Mouse (Mus musculus) heart, embryonic 16.5 days (tissue): ENCODE measurements at regions not wholly inside any gene's neighbourhood (a gene's known extent, or its start where the extent isn't known, plus 50 kb on each side); places are given as distances from the start of the nearest gene placed in this dataset.

Experiments used
- ATAC-seq: fragments of 200-750 bp; cut with Nextera tagmentation; replicated peaks from 2 replicates; pipeline ENCODE4 v1.8.0; 2017; ENCODE audit warnings: moderate number of reproducible peaks; ENCODE audit not compliant: insufficient read depth, low FRiP score; ENCODE audit errors: extremely low read depth
- H3K27ac ChIP-seq: fragments of 300-500 bp; sonication (generic); 2 replicates; pipeline ENCODE4 v1.5.1; 2014; ENCODE audit warnings: mild to moderate bottlenecking, low read length, control low read depth, moderate library complexity
- H3K27me3 ChIP-seq: fragments of 300-500 bp; sonication (generic); 2 replicates; pipeline ENCODE4 v1.6.1; 2014; ENCODE audit warnings: low read length, mixed read lengths; ENCODE audit not compliant: control insufficient read depth, insufficient read depth
- H3K36me3 ChIP-seq: fragments of 300-500 bp; sonication (generic); 2 replicates; pipeline ENCODE4 v1.6.1; 2014; ENCODE audit not compliant: control insufficient read depth, insufficient read depth
- H3K4me1 ChIP-seq: fragments of 300-500 bp; sonication (generic); 2 replicates; pipeline ENCODE4 v1.6.1; 2014; ENCODE audit warnings: low read length, mixed read lengths; ENCODE audit not compliant: control insufficient read depth, insufficient read depth
- H3K4me2 ChIP-seq: fragments of 300-500 bp; sonication (generic); 2 replicates; pipeline ENCODE4 v1.6.1; 2014; ENCODE audit warnings: low read depth, mild to moderate bottlenecking, control low read depth, low read length
- H3K4me3 ChIP-seq: fragments of 300-500 bp; sonication (generic); 2 replicates; pipeline ENCODE4 v1.5.1; 2014; ENCODE audit warnings: mild to moderate bottlenecking, control low read depth, low read length
- H3K9ac ChIP-seq: fragments of 300-500 bp; sonication (generic); 2 replicates; pipeline ENCODE4 v1.6.1; 2014; ENCODE audit warnings: low read length, control low read depth
- H3K9me3 ChIP-seq: fragments of 300-500 bp; sonication (generic); replicated peaks from 2 replicates; pipeline ENCODE4 v1.6.1; 2016; ENCODE audit warnings: low read length; ENCODE audit not compliant: control insufficient read depth
- WGBS: fragments of 180-500 bp; shearing (Covaris S2); extraction: QIAGEN DNeasy Blood & Tissue Kit; methylation state at CpG from one replicate; pipeline ENCODE4 v1.1.7; 2014; 5-methylcytosine and 5-hydroxymethylcytosine counted together

GRCm38 (mm10) chr13:110960212-110960611 lies 294.6 kb upstream of the Actbl2 start:
- no peaks in the 10 kb centered on the region for H3K36me3 ChIP-seq
- no peaks in the 10 kb centered on the region for H3K27me3 ChIP-seq
- WGBS: 61% methylated on average over 5 of the region's 5 CpGs
- H3K4me3 ChIP-seq: no peak overlapping the region
- ATAC-seq: no peak
- H3K9ac ChIP-seq: no peak overlapping the region
- H3K4me1 ChIP-seq: no peaks in the 10 kb centered on the region
- peaks cover 8% of the 10 kb centered on the region for H3K9me3 ChIP-seq
- no peak overlapping the region for H3K4me2 ChIP-seq
- H3K27ac ChIP-seq: no peak overlapping the region

GRCm38 (mm10) chr13:110967109-110967508 lies 287.7 kb upstream of the Actbl2 start:
- ATAC-seq: peak; percentile 72
- Histone ChIP-seq H3K4me3 (no peak overlapping the region), H3K4me2 (no peak overlapping the region), H3K27me3 (no peaks in the 10 kb centered on the region), H3K36me3 (no peaks in the 10 kb centered on the region), H3K4me1 (peaks cover 19% of the 10 kb centered on the region), H3K9me3 (no peaks in the 10 kb centered on the region), H3K9ac (peak overlapping the region; percentile 49), H3K27ac (peak overlapping the region; percentile 85)
- 30% methylated on average over 8 of the region's 8 CpGs for WGBS

GRCm38 (mm10) chr13:110967626-110968506 lies 286.9 kb upstream of the Actbl2 start:
- H3K36me3 ChIP-seq: no peaks in the 10 kb centered on the region
- WGBS: 38% methylated on average over 5 of the region's 5 CpGs
- H3K4me2 ChIP-seq: 0 out of 2 replicates have a peak overlapping the region, but pooled peaks have one; percentile 9
- H3K4me1 ChIP-seq: peaks cover 19% of the 10 kb centered on the region
- no peaks in the 10 kb centered on the region for H3K27me3 ChIP-seq
- peak; percentile 93 for ATAC-seq
- H3K27ac ChIP-seq: peak overlapping the region; percentile 85
- no peak overlapping the region for H3K4me3 ChIP-seq
- H3K9ac ChIP-seq: peak overlapping the region; percentile 49; the same call in 1 of the 2 replicates
- no peaks in the 10 kb centered on the region for H3K9me3 ChIP-seq

- Histone ChIP-seq H3K27me3 (no peaks in the 10 kb centered on the region), H3K4me3 (no peak overlapping the region), H3K9me3 (no peaks in the 10 kb centered on the region), H3K4me1 (peaks cover 19% of the 10 kb centered on the region), H3K9ac (0 out of 2 replicates have a peak overlapping the region, but pooled peaks have one; percentile 0), H3K27ac (no peak overlapping the region), H3K4me2 (0 out of 2 replicates have a peak overlapping the region, but pooled peaks have one; percentile 4), H3K36me3 (no peaks in the 10 kb centered on the region)
- WGBS: 27% methylated on average over 7 of the region's 7 CpGs
- peak; percentile 66; the same call in 1 of the 2 replicates for ATAC-seq
Measured at GRCm38 (mm10) chr13:110968507-110968905, 286.3 kb upstream of the Actbl2 start.

GRCm38 (mm10) chr13:110977379-110977778 lies 277.4 kb upstream of the Actbl2 start:
- 81% methylated on average over 5 of the region's 5 CpGs for WGBS
- H3K27ac ChIP-seq: no peak overlapping the region
- no peaks in the 10 kb centered on the region for H3K9me3 ChIP-seq
- H3K9ac ChIP-seq: no peak overlapping the region
- H3K4me1 ChIP-seq: no peaks in the 10 kb centered on the region
- no peaks in the 10 kb centered on the region for H3K27me3 ChIP-seq
- no peak overlapping the region for H3K4me3 ChIP-seq
- no peaks in the 10 kb centered on the region for H3K36me3 ChIP-seq
- no peak for ATAC-seq
- no peak overlapping the region for H3K4me2 ChIP-seq

- Histone ChIP-seq H3K4me1 (no peaks in the 10 kb centered on the region), H3K9ac (no peak overlapping the region), H3K27ac (no peak overlapping the region), H3K36me3 (no peaks in the 10 kb centered on the region), H3K4me3 (no peak overlapping the region), H3K4me2 (no peak overlapping the region), H3K27me3 (no peaks in the 10 kb centered on the region), H3K9me3 (no peaks in the 10 kb centered on the region)
- ATAC-seq: no peak
- 68% methylated on average over 3 of the region's 3 CpGs for whole genome bisulfite sequencing
Measured at GRCm38 (mm10) chr13:110978022-110978421, 276.8 kb upstream of the Actbl2 start.

GRCm38 (mm10) chr13:110990677-110991076 lies 264.1 kb upstream of the Actbl2 start:
- WGBS: 79% methylated on average over 2 of the region's 2 CpGs

GRCm38 (mm10) chr13:110991121-110991520 lies 263.7 kb upstream of the Actbl2 start:
- no peaks in the 10 kb centered on the region for H3K27me3 ChIP-seq
- H3K4me1 ChIP-seq: no peaks in the 10 kb centered on the region
- H3K27ac ChIP-seq: no peak overlapping the region
- no peaks in the 10 kb centered on the region for H3K36me3 ChIP-seq
- WGBS: 80% methylated on average over 2 of the region's 2 CpGs
- H3K9ac ChIP-seq: no peak overlapping the region
- no peak for ATAC-seq
- no peaks in the 10 kb centered on the region for H3K9me3 ChIP-seq
- H3K4me3 ChIP-seq: no peak overlapping the region
- H3K4me2 ChIP-seq: no peak overlapping the region

More at GRCm38 (mm10) chr13:110990677-110991076, 264.1 kb upstream of the Actbl2 start:
- Histone ChIP-seq H3K27ac (no peak overlapping the region), H3K4me3 (no peak overlapping the region), H3K36me3 (no peaks in the 10 kb centered on the region), H3K27me3 (no peaks in the 10 kb centered on the region), H3K9me3 (no peaks in the 10 kb centered on the region), H3K4me1 (no peaks in the 10 kb centered on the region), H3K4me2 (no peak overlapping the region), H3K9ac (no peak overlapping the region)
- no peak for ATAC-seq

- WGBS: 71% methylated on average over 3 of the region's 3 CpGs
- no peak overlapping the region for H3K27ac ChIP-seq
- H3K9ac ChIP-seq: no peak overlapping the region
- H3K27me3 ChIP-seq: no peaks in the 10 kb centered on the region
- ATAC-seq: no peak
- no peak overlapping the region for H3K4me2 ChIP-seq
- H3K9me3 ChIP-seq: no peaks in the 10 kb centered on the region
- no peaks in the 10 kb centered on the region for H3K36me3 ChIP-seq
- no peak overlapping the region for H3K4me3 ChIP-seq
- no peaks in the 10 kb centered on the region for H3K4me1 ChIP-seq
Measured at GRCm38 (mm10) chr13:110994596-110994995, 260.2 kb upstream of the Actbl2 start.
